Mouse (Mus musculus) B cell, adult (primary cell): Measurements from ENCODE around the gene Klhl4. TPM values are rescaled to one million over a fixed set of nuclear protein-coding genes. Genes with fewer than 3 reads are reported as not detected.

Experiments
- total RNA-seq: library from RNA; stranded (reverse); gene quantifications from 4 replicates; pipeline ENCODE4 v1.2.4, GENCODE M21; 2023; ENCODE audit not compliant: inconsistent age

Klhl4 gene
- 0.16 TPM in 1 of 4 replicates, not detected in the others for total RNA-seq

DNA sequence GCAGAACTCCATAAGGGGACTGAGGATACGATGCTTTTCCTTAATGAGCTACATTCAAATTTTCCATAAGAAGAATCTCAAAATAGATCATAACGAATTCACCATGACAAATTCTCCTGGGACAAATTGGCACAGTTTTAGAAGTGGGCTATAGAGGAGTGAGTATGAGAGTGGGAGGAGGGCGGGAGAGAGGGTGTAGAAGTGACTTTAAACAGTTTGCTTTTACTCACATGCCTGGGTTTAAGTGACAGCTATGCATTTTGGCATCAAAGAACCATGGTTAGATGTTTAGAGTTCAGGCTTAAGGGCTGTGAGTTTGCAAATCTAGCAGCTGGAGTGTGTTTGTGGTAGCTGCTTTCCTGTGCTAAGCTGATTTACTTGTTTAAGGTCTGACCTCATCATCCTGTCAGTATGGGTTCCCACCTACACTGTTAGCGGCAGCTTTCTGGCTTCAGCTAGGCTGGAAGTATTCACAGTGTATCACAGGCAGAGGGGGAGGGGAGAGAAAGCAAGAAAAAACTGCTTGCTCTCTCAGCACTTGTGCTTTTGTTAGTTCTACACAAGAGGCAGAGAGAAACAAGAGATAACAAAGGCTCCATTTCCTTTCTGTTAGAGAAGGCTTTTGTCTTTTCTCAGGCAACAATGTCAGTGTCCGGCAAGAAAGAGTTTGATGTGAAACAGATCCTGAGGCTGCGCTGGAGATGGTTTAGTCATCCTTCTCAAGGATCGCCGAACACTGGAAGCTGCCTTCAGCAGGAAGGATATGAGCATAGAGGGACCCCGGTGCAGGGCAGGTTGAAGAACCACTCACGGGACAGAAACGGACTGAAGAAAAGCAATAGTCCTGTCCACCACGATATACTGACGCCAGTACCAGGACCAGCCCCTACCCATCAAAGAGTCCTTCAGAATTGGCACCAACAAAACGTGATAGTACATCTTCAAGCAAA, at the start of gene Klhl4:
Klhl4 (plus strand) TSS at position 552 of the 950 bp plus-strand sequence.

